Mouse (Mus musculus) layer of hippocampus, adult 9-11 months (tissue): ENCODE measurements around the gene Apobec1.
"Not testable (repeated sequence)": the region's sequence is repeated elsewhere in the genome, so short reads cannot be mapped to it uniquely, and the experiment has no call there.

Experiments used
- DNase-seq: peaks from one replicate; pipeline ENCODE4 v3.0.0; 2022

The Apobec1 gene

GRCm38 (mm10) chr6:122602242-122602991 lies at the start of gene Apobec1:
Apobec1 (minus strand) TSS chr6:122602444.
- peak; percentile 69 for DNase-seq

DNA sequence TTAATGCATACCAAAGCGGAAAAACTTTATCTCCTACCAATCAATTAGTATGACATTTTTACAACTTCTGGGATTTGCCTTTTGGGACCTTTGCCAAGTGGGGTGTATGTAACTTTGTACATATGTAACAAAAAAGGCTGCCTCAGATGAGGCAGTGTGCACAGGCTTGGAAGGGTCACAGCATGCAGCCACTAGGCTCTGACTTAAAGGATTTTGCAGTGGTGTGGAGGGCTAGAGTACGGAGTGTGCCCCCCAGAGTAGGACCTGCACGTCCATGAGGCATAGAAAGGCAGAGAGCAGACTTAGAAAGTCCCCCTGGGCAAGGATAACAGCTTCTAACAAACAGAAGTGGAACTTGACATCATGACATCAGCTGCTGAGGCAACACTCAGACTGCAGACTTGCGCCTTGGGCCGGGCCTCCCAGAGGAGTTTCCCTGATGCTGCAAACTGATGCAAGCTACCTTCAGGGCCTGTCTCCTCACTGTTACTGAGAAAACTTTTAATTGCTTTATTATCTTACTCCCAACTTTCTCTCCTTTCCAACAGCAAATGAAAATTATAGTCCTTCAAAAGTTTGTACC lies 48.2 kb upstream of the Apobec1 start:
- DNase-seq: no peak

DNA sequence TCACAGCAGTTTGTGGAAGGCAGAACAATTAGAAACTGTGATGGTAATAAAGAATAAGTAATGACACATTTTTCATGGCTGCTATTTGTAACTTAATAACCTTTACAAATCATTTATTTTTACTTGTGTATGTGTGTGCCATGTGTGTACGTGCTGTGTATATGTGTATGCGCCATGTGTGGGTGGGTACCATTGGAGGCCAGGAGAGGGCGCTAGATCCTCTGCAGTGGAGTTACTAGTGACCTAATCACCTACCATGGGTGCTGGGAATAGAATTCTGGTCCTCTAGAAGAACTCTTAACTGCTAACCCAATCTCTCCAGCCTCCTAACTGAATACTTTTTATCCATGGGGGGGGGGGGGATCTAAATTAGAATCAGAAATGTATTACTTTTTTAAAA lies 47.7 kb upstream of the Apobec1 start:
- no peak for DNase-seq

- not testable (repeated sequence) for DNase-seq
These were observed 42.0 kb upstream of the Apobec1 start for GRCm38 (mm10) chr6:122644196-122644595.

GRCm38 (mm10) chr6:122637566-122637965 lies 35.3 kb upstream of the Apobec1 start:
- DNase-seq: not testable (repeated sequence)

DNA sequence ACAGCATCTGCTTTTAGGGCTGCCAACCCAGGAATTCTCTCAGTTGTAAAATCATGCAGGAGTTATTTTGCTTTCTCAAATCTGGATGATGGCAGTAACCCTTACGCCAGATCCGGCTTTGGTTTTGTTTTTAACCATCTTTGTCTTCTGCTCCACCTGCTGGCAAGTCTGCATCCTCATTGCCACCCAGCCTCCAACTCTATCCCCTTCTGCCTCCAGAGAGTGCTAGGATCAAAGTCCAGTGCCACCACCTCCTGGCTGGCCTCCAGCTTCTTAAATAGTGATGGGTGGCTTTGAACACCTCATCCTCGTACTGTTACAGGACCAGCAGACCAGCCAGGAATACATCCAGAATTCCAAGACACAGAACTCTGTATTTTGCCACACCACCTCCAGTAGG lies 34.4 kb upstream of the Apobec1 start:
- no peak for DNase-seq

- DNase-seq: peak; percentile 21
These were observed 33.1 kb upstream of the Apobec1 start for GRCm38 (mm10) chr6:122635315-122635714.

GRCm38 (mm10) chr6:122633411-122633810 lies 31.2 kb upstream of the Apobec1 start:
- no peak for DNase-seq

DNA sequence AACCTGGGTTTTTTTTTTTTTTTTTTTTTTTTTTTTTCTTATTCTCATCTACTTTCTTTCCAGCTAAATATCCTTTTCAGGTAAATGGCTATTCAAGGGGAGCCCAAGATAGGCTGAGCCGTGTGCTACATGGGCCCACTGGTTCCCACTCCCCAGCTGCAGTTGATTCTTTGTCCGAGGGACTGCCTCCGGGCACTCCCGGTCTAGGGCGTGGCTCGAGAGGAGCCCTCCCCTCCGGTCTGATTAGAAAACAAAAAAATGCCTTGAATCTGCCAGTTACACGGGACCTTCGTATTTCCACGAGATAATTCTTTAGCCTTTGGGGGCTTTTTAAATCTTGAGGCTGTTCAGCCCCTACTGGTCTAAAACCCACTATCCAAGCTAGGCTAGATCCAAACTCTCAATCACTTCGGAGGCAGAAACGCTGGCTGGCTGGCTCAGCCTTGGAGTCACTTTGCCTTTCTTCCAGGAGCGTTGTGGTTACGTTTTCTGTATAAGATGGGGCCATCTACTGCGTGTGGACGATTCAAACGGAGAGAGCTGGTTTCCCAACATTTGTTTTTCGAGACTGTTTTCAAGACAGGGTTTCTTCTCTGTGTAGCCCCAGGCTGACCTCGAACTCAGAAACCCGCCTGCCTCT lies 25.3 kb upstream of the Apobec1 start:
- no peak for DNase-seq

GRCm38 (mm10) chr6:122626110-122626509 lies 23.9 kb upstream of the Apobec1 start, which contains the start of gene Dppa3:
Dppa3 (plus strand) TSS chr6:122626410.
- DNase-seq: no peak

DNA sequence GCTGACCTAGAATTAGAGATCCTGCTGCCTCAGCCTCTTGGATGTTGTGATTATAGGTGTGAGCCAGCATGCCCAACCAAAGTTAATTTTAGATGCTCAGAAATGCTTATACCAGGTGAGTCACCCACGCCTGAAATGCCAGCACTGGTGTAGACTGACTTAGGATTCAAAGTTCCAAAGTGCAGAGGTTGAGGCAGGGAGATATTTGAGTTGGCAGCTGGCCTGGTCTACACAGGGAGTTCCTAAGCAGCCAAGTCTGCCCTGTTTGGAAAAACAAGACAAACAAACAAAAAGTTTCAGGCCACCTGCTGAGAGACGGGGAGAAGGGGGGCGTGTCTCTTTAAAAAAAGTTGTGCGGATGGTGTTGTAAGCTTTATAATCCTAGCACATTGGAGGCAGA lies 22.9 kb upstream of the Apobec1 start:
- no peak for DNase-seq

DNA sequence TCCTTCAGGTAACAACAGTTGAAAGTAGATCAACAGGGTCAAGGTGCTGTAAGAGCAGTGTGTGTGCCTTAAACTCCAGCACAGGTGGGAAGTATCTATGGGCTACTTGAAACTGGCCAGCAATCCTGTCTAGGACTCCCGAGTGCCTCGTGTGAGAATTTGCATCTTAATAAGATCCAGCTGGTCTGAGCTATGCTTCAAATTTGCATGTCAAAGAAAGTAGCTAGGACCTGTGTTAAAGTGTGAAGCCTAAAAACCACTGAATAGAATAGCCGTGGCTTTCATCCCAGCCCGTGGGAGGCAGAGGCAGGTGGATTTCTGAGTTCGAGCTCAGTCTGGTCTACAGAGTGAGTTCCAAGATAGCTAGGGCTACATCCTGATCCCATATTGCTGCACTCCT lies 22.2 kb upstream of the Apobec1 start:
- DNase-seq: no peak

DNA sequence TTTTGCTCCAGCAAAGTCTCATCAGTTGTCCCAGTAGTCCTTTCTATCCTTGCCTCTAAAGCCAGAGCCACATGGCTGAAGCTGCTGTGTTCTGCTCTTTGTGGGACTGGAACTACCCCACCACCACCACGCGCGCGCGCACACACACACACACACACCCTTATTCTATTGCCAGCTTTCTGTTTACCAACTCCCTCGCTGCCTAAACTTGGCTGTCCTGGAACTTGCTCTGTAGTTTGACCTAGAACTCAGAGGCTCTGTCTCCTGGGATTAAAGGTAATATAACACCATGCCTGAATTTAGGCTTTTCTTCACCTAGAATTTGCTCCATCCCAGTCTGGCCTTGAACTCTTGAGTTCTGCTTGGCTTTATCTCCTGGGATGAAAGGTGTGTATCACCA lies 18.8 kb upstream of the Apobec1 start:
- DNase-seq: no peak

DNA sequence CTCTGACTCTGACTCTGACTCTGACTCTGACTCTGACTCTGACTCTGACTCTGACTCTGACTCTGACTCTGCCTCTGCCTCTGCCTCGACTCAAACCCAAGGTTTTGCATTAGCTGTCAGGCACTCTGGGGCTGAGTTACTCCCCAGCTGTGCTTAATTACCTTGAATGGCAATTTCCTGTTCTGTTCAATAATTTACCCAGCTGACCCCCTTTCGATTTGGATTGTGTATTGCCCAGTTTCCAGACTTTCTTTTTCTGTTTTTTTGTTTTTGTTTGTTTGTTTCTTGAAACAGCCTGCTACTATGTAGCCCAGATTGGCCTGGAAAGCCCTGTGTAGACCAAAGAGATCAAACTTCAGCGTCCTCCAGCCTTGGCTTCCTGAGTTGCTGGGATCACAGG lies 13.8 kb upstream of the Apobec1 start:
- no peak for DNase-seq

- DNase-seq: no peak
These were observed 11.8 kb upstream of the Apobec1 start for GRCm38 (mm10) chr6:122614047-122614446.

DNA sequence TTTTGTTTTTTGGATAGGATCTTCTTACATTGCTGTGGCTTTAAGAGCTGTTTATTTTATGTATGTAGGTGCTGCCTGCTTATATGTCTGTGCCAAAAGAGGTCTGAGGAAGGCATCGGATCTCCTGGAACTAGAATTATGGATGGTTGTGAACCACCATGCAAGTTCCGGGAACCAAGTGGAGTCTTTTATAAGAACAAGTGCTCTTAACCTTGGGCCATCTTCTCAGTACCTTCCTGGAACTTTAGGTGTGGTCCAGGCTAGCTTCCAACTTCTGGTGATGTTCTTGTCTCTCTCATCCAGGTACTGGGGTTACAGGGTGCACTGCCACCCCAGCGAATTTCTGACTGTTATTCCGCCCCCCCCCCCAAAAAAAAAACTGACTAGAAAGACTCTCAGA lies 10.2 kb upstream of the Apobec1 start:
- no peak for DNase-seq

DNA sequence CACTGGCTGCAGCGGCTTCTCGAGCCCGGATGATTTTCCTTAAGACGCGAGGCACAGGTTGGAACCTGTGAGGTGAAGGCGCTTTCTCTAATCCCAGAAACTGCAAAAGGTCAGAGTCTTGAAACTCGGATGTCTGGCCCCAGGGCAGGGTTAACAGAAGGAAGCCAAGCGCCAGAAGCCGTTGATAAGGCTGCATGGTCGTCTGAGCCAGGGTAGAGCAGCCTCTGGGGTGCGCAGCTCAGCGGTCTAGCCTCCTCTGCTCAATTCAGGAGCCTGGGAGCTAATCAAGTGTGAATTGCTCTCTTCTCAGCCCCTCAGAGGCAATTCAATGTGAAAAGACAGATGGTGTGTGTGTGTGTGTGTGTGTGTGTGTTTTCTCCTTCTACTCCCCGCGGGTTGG lies 7.5 kb upstream of the Apobec1 start, which contains the start of gene Gdf3:
Gene Gdf3, minus strand, starts transcription at position 317 of the 400 bp plus-strand sequence.
- no peak for DNase-seq

DNA sequence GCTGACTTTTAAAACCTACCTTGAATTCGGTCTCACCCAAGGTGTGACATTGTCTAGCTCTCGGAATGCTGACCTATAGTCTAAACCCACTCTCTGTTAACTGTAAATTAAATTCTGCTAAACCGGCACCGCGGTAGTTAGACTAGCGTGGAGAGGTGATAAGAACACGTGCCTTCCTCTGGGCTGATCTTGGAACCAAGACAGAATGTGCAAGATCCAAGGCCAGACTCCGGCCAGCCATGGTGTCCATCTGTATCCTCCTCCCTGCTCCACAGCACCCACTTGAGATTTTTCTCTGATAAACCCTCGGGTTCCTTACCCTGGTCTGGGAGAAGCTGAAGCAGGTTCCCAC lies 7.1 kb upstream of the Apobec1 start:
- DNase-seq: no peak

DNA sequence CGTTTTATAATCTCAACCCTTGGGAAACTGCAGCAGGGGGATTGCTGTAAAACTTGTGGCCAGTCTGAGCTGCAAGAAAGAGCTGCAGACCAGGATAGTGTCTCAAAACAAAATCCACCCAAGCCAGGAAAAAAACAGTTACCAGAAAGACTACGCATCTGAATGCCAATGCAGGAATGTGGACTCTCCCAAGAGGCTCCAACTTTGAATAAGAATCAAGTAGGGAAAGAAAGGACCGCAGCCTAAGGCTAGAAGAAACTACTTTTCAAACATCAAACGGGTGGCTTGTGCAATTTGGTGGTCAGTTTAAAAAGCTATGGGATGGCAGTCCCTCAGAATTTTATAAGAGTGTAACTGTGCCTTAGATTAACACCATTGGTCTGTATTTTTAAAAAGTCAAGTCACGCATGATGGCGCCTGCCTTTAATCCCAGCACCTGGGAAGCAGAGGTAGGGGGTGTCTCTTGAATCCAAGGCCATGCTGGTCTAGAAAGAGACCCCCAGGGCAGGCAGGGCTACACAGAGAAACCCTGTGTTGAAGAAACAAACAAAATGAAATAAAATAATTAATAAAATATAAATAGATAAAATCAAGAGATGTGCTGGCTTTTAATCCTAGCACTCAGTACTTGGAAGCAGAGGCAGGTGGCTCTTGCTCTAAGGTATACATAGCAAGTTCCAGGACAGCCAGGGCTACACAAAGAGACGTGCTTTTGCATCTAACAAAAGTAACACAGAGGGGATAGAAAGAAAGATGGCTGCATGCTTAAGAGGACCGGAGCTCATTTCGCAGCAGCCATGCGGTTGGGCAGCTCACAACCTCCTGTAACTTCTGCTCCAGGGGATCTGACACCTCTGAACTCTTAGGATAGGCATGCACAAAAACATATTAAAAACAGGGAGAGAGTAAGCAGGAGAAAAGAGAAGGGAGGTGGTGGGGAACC lies 6.5 kb upstream of the Apobec1 start:
- DNase-seq: no peak

- no peak for DNase-seq
These were observed 5.5 kb upstream of the Apobec1 start for GRCm38 (mm10) chr6:122607700-122608099.

GRCm38 (mm10) chr6:122606661-122607060 lies 4.4 kb upstream of the Apobec1 start:
- DNase-seq: no peak

DNA sequence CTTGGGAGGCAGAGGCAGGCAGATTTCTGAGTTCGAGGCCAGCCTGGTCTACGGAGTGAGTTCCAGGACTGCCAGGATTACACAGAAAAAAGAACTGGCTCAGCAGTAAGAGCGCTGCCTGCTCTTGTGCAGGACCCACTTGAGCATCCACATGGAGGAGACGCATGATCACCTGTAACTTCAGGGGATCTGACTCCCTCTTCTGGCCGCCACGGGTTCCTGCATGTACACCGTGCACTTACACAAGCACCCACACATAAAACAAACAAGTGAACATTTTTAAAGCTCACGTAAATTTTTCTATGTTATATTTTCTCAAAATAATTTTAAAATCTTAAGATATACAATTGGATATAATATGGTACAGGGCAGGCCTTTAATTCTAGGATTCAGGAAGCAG lies 3.2 kb upstream of the Apobec1 start:
- no peak for DNase-seq

DNA sequence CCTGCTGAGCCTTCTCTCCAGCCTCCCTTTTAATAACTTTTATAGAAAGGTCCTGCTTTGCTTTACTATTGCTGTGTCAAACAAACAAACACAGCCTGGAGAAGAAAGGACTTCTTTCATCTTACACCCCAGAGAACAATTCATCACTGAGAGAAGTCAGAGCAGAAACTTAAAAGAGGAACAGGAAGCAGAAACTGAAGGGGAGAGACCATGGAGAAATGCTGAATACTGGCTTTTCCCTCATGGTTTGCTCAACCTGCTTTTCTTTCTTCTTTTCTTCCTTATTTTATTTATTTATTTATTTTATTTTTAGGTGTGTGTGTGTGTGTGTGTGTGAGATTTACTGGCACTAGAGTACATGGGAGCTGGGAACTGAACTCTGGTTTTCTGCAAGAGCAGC lies 2.0 kb upstream of the Apobec1 start:
- DNase-seq: no peak
